Mouse (Mus musculus) lung, embryonic 14.5 days (tissue): ENCODE data around the gene Inpp4b. TPM values are rescaled to one million over a fixed set of nuclear protein-coding genes. Genes with fewer than 3 reads are reported as not detected.

Source experiments
- ATAC-seq: fragments of 200-750 bp; cut with Nextera tagmentation; 2 replicates; pipeline ENCODE4 v1.8.0; 2017; ENCODE audit warnings: mild to moderate bottlenecking, moderate TSS enrichment, moderate library complexity; ENCODE audit not compliant: insufficient read depth
- DNase-seq: peaks from one replicate; pipeline ENCODE4 v3.0.0-alpha.2; 2015
- H3K27ac ChIP-seq: fragments of 300-500 bp; sonication (generic); 2 replicates; pipeline ENCODE4 v1.5.1; 2014; ENCODE audit warnings: low read depth, mild to moderate bottlenecking, moderate library complexity
- H3K27me3 ChIP-seq: fragments of 300-500 bp; sonication (generic); 2 replicates; pipeline ENCODE4 v1.6.1; 2014; ENCODE audit warnings: low read length, control low read depth; ENCODE audit not compliant: insufficient read depth
- H3K36me3 ChIP-seq: fragments of 300-500 bp; sonication (generic); 2 replicates; pipeline ENCODE4 v1.6.1; 2014; ENCODE audit warnings: control low read depth; ENCODE audit not compliant: insufficient read depth
- H3K4me1 ChIP-seq: fragments of 300-500 bp; sonication (generic); 2 replicates; pipeline ENCODE4 v1.6.1; 2014; ENCODE audit warnings: antibody characterized with exemption, control low read depth; ENCODE audit not compliant: insufficient read depth
- H3K4me2 ChIP-seq: fragments of 300-500 bp; sonication (generic); 2 replicates; pipeline ENCODE4 v1.6.1; 2014; ENCODE audit warnings: mild to moderate bottlenecking
- H3K4me3 ChIP-seq: fragments of 300-500 bp; sonication (generic); 2 replicates; pipeline ENCODE4 v1.5.1; 2014; ENCODE audit warnings: low read depth, low read length
- H3K9ac ChIP-seq: fragments of 300-500 bp; sonication (generic); 2 replicates; pipeline ENCODE4 v1.6.1; 2014
- H3K9me3 ChIP-seq: fragments of 300-500 bp; sonication (generic); 2 replicates; pipeline ENCODE4 v1.6.1; 2016; ENCODE audit warnings: low read depth, low read length, control low read depth
- CTCF ChIP-seq: IDR thresholded peaks from 2 replicates; pipeline ENCODE4 v1.5.1; 2016; ENCODE audit warnings: antibody characterized with exemption, low read depth
- WGBS: fragments of 180-500 bp; shearing (Covaris S2); extraction: QIAGEN DNeasy Blood & Tissue Kit; methylation state at CpG from one replicate; pipeline ENCODE4 v1.1.7; 2014; 5-methylcytosine and 5-hydroxymethylcytosine counted together
- polyA plus RNA-seq: library from polyadenylated mRNA; unstranded; fragments of >200 nt; fragmentation: Nextera tagmentation; extraction: Ambion mirVana; gene quantifications from 2 replicates; pipeline ENCODE4 v1.2.1, GENCODE M21; 2014

The Inpp4b gene
- polyA plus RNA-seq, 1 experiment from 2014 or later = 7.4 TPM

DNA sequence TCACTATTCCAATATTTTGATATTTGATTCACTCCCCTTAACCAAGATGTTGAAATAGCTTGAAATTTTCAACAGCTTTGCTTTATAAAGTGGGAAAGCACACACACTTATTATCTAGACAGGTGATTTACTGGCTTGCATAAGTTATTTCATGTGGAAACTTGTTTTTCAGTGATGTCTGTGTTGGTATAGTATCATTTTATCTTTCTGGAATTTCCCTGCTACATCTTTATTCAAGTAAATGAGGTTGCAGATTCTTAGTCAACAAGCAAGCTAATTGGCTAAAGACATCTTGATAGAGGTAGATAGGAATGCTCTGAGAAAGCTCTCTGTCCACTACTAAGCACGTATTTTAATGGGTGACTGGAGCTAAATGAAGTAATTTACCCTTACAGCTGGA, 403.1 kb downstream of the Inpp4b start:
- no peak for TF ChIP-seq CTCF
- Histone ChIP-seq H3K4me2 (no peak overlapping the region), H3K27me3 (no peaks in the 10 kb centered on the region), H3K9ac (no peak overlapping the region), H3K4me1 (no peaks in the 10 kb centered on the region), H3K36me3 (no peaks in the 10 kb centered on the region), H3K9me3 (no peaks in the 10 kb centered on the region), H3K27ac (no peak overlapping the region), H3K4me3 (no peak overlapping the region)
- no peak for ATAC-seq
- DNase-seq = no peak
- 68% methylated on average over 1 of the region's 1 CpGs for WGBS

DNA sequence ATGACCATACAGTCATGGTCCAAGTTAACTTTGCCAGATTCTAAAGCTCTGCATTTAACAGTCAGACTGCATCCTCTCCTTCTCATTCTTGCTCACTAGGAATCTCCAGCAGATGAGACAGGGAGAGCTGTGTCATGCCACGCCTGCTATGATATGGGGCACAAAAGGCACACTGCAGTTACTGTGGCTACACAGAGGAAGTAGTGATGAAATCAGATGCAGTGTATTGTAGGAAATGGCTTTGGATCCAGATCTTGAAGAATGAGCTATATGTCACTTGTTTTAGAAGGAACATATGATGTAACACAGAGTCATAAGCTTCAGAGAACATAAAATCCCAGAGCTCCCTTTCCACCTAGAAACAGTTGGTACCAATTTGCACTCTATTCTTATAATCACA, 408.8 kb downstream of the Inpp4b start:
- Histone ChIP-seq H3K27me3 (no peaks in the 10 kb centered on the region), H3K27ac (no peak overlapping the region), H3K9me3 (no peaks in the 10 kb centered on the region), H3K36me3 (no peaks in the 10 kb centered on the region), H3K4me1 (no peaks in the 10 kb centered on the region), H3K4me3 (no peak overlapping the region), H3K9ac (no peak overlapping the region), H3K4me2 (no peak overlapping the region)
- TF ChIP-seq CTCF = no peak
- DNase-seq (no peak), ATAC-seq (no peak)
- WGBS = 64% methylated on average over 1 of the region's 1 CpGs

DNA sequence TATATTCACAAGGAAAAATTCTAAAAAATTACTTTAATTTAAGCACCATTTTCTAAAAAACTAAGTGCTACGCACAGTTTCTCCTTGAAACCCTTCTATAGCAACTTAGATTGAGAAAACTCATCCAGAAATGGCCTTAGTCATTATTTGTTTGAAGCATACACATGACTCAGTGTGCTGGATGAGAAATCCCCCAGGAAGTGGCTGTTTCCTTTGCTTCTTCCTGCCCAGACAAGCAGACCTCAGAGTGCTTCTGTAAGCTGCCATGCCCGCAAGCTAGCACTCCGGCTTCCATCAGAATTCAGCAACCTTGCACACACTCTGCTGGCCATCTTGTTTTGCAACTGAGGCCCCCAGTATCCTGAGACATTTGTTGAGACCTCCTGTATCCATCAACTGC, 414.3 kb downstream of the Inpp4b start:
- TF ChIP-seq CTCF = no peak
- no peaks in the 10 kb centered on the region for H3K27me3 ChIP-seq
- ATAC-seq = no peak
- DNase-seq = peak; percentile 22
- no peak overlapping the region for H3K27ac ChIP-seq
- no peak overlapping the region for H3K4me3 ChIP-seq
- H3K4me2 ChIP-seq = no peak overlapping the region
- WGBS = 77% methylated on average over 3 of the region's 3 CpGs
- no peaks in the 10 kb centered on the region for H3K36me3 ChIP-seq
- H3K4me1 ChIP-seq = no peaks in the 10 kb centered on the region
- no peaks in the 10 kb centered on the region for H3K9me3 ChIP-seq
- no peak overlapping the region for H3K9ac ChIP-seq

DNA sequence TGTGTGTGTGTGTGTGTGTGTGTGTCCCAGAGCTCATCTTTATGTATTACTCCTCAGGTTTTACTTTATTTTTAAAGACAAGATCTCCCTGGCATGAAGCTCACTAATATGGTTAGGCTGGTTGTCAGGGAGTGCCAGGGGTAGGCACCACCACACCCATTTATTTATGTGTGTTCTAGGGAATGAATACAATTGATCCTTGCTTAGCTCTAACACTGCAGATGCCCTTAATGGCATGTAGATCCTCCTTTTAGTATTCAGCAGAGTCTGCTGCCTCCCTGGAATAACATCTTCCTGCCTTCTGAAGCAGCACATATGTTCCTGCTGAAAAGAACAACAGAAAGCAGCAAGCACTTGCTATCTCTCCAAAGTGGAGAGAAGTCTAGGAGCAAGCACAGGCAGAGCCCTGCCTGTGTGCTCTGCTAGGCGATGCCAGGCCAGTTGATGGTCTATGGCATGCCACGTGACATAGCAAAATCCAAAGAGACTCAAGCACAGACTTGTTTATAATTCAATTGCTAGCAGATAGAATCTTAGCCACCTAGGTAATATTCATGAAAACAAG, 415.3 kb downstream of the Inpp4b start:
- no peak for DNase-seq
- Histone ChIP-seq H3K27ac (no peak overlapping the region), H3K4me2 (no peak overlapping the region), H3K4me1 (no peaks in the 10 kb centered on the region), H3K27me3 (no peaks in the 10 kb centered on the region), H3K36me3 (no peaks in the 10 kb centered on the region), H3K9ac (no peak overlapping the region), H3K4me3 (no peak overlapping the region), H3K9me3 (no peaks in the 10 kb centered on the region)
- ATAC-seq = no peak
- WGBS = 81% methylated on average over 2 of the region's 2 CpGs
- TF ChIP-seq CTCF = no peak

DNA sequence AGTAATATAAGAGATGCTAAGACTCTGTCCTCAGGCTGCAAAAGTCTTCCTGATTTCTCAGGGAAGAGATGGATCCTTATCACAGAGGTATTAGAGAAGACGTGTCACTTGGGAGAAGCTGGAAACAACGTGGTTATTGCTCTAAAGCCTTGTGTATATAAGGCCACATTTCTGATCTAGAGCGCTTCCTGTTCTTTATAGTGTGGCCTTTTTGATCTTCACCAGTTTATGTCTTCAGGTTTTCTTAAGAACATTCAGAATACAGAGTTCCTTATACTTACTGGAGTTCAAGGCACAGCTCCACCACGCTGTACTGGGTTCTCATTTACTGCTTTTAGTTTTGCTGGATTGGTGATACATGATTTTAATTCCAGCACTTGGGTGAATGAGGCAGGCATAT, 419.1 kb downstream of the Inpp4b start:
- no peak for ATAC-seq
- 57% methylated on average over 4 of the region's 4 CpGs for WGBS
- H3K36me3 ChIP-seq = no peaks in the 10 kb centered on the region
- no peak overlapping the region for H3K27ac ChIP-seq
- no peaks in the 10 kb centered on the region for H3K4me1 ChIP-seq
- H3K9ac ChIP-seq = no peak overlapping the region
- H3K4me3 ChIP-seq = no peak overlapping the region
- no peaks in the 10 kb centered on the region for H3K9me3 ChIP-seq
- no peak overlapping the region for H3K4me2 ChIP-seq
- H3K27me3 ChIP-seq = no peaks in the 10 kb centered on the region
- TF ChIP-seq CTCF = no peak
- no peak for DNase-seq

DNA sequence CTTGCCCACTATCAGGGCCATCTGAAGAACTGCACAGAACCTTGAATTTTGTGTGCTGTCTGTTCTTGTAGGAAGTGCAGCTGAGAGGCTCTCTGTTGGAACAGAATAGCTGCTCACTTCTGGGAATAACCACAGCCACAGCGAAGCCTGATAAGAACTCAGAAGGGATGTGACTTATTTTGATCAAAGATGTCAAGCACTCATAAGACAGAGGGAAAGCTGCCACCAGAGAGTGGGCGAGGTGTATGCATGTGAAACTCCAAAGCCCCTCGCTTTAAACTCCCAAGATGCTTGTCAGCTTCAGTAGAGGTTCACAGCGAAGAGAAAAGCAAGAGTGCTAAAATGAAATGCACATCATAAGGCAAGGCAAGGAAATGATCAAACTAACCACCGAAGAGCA, 423.7 kb downstream of the Inpp4b start:
- Histone ChIP-seq H3K4me2 (no peak overlapping the region), H3K9me3 (no peaks in the 10 kb centered on the region), H3K36me3 (no peaks in the 10 kb centered on the region), H3K9ac (no peak overlapping the region), H3K27ac (no peak overlapping the region), H3K27me3 (no peaks in the 10 kb centered on the region), H3K4me3 (no peak overlapping the region), H3K4me1 (peaks cover 5% of the 10 kb centered on the region; the same call in 1 of the 2 replicates)
- no peak for TF ChIP-seq CTCF
- no peak for ATAC-seq
- WGBS = 70% methylated on average over 5 of the region's 5 CpGs
- no peak for DNase-seq

DNA sequence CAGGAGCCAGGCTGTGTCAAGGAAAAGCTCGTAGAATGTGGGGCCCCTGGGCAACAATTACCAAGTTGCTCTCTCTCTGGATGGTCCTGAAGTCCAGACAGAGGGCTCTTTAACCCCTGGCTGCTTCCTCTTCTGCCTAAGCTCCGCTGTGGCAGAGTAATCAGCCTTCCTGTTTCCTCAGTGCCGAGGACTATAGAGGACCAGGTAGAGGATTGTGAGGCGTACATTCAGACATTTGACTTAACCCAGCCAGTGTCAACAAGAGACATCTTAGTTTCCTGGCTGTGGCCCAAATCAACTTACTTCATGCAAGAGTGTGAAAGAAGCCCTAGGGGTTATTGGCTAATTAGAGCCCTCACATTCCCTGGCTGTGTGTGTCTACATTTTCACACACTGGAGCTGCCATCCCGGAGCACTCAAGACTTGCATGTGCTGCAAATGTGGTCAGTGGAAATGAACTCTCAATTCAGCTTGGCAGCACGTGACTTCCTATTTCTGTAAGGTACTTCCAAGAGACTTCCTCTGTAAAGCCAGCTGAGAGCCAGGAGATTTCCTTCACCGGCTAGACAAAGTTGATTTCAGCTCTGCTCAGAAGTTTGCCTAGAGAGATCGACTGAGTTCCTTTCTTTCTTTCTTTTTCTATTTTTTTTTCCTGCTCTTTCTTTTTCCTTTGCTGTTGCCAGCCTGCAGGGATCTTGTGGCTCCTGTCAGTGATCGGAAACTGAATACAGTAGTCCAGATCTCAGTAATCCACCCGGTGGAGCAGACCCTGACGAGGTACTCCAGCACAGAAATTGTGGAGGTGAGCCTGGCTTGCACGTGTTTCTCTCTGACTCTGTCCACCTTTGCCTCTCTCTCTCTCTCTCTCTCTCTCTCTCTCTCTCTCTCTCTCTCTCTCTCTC, 425.3 kb downstream of the Inpp4b start:
- Histone ChIP-seq H3K9me3 (no peaks in the 10 kb centered on the region), H3K27me3 (no peaks in the 10 kb centered on the region), H3K36me3 (no peaks in the 10 kb centered on the region), H3K9ac (no peak overlapping the region), H3K27ac (peak overlapping the region; percentile 44; the same call in 1 of the 2 replicates), H3K4me2 (peak overlapping the region; percentile 48), H3K4me1 (peaks cover 5% of the 10 kb centered on the region; the same call in 1 of the 2 replicates), H3K4me3 (peak overlapping the region; percentile 13; the same call in 1 of the 2 replicates)
- peak; percentile 74; the same call in 1 of the 2 replicates for ATAC-seq
- 16% methylated on average over 12 of the region's 12 CpGs for WGBS
- no peak for TF ChIP-seq CTCF
- DNase-seq = peak; percentile 70
